Mouse (Mus musculus): ENCODE results near the gene Pnpla7.

Pnpla7 gene

DNA sequence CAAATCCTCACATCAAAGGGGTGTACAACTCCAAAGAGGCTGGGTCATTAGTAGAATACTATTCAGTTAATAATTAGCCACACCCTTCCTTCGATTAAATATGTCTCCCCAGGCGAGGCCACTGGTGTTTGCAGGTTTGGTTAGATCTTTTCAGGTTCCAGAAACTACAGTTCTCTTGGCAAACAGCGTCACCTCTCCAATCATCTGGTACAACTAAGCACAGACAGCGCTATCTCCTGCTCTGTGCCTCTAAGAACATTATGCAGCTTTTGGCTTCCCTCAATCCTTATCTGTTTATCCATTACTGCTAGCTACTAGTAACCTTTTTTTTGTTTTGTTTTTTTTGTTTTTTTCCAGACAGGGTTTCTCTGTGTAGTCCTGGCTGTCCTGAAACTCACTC, 93.7 kb downstream of the Pnpla7 start:
- DNase-seq (ENCODE audit: low read depth, low spot score) = no peak

GRCm38 (mm10) chr2:25072398-25072797, 96.6 kb downstream of the Pnpla7 start:
- no peak for DNase-seq (ENCODE audit: low read depth, low spot score)

GRCm38 (mm10) chr2:25075506-25075905, 99.7 kb downstream of the Pnpla7 start:
- no peak for DNase-seq (ENCODE audit: low read depth, low spot score)

DNA sequence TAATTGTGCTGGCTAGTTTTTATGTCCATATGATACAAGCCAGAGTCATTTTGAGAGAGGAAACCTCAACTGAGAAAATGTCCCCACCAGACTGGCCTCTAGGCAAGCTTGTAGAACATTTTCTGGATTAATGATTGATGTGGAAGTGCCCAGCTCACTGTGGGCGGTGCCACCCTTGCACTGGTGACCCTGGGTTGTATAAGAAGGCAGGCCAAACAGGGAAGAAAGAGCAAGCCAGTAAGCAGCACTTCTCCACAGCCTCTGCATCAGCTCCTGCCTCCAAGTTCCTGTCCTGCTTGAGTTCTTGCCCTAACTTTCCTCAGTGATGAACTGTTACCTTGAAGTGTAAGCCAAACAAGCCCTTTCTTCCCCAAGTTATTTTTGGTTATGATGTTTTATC, 103.1 kb downstream of the Pnpla7 start:
- DNase-seq (ENCODE audit: low read depth, low spot score) = no peak

DNA sequence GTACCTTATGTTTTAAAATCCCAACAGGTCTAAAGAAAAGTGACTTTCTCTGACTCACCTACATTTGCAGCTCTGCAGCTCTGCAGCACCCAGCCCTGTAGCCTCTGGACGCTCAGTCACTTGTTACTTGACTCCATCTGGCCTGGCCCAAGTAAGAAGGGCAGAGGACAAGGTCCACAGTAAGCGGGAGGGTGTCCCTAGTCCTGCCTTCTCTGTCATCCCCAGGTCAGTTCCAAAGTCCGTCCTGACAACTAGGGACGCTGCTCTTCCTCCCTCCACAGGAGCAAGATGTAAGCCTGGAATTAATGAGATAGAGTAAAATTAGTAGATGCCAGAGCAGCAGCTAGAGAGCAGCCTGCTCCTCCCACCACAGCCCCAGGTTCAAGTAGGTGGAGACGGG, 104.2 kb downstream of the Pnpla7 start, which contains the start of gene Entpd8:
Gene Entpd8, plus strand, starts transcription at position 229 of the 400 bp plus-strand sequence.
- no peak for DNase-seq (ENCODE audit: low read depth, low spot score)

- no peak for DNase-seq (ENCODE audit: low read depth, low spot score)
Measured at GRCm38 (mm10) chr2:25083697-25084096, 107.9 kb downstream of the Pnpla7 start.

DNA sequence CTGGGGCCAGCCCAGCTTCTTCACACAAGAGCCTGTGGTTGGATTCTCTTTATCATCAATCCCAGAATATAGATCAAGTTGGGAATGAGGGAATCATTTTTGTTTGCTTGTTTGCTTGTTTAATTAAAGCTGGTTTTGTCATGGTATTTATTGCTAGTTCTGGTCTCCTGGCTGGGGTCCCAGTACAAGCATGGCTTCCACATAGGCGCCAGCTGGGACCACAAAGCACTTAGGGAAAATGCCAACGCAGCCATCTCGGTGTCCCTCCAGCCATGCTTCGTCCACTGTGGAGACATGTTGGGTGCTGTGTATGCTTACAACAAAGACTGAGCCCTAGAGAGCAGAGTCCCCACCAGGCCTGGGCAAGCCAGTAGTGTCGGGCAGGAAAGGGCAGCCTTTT, 109.7 kb downstream of the Pnpla7 start:
- DNase-seq (ENCODE audit: low read depth, low spot score) = no peak

DNA sequence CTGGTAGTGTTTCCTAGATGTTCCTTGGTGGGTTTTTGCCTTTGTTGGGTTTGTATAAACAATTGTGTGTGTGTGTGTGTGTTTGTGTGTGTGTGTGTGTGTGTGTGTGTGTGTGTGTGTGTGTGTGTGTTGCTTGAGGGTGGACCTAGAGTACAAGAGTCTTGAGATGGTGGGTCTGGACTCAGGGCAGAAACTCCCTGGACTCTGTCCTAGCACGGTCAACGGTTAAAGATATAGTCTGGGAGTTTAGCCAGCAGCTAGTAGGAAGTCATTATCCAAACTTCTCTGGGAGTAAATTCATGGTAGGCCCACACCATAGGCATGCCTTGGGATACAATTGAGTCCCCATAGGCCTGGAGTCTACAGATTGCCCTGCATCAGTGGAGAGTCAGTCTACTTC, 112.0 kb downstream of the Pnpla7 start:
- no peak for DNase-seq (ENCODE audit: low read depth, low spot score)

- DNase-seq (ENCODE audit: low read depth, low spot score) = no peak
Measured at GRCm38 (mm10) chr2:25088636-25089035, 112.8 kb downstream of the Pnpla7 start.

- DNase-seq (ENCODE audit: low read depth, low spot score) = no peak
Measured at GRCm38 (mm10) chr2:25094785-25095108, 118.9 kb downstream of the Pnpla7 start.

GRCm38 (mm10) chr2:25095109-25095850, 119.4 kb downstream of the Pnpla7 start, which contains the start of gene Noxa1:
Gene Noxa1 (minus strand): TSS chr2:25095149.
- DNase-seq (ENCODE audit: low read depth, low spot score) = no peak

GRCm38 (mm10) chr2:25098005-25098615, 122.3 kb downstream of the Pnpla7 start:
- DNase-seq (ENCODE audit: low read depth, low spot score) = no peak

DNA sequence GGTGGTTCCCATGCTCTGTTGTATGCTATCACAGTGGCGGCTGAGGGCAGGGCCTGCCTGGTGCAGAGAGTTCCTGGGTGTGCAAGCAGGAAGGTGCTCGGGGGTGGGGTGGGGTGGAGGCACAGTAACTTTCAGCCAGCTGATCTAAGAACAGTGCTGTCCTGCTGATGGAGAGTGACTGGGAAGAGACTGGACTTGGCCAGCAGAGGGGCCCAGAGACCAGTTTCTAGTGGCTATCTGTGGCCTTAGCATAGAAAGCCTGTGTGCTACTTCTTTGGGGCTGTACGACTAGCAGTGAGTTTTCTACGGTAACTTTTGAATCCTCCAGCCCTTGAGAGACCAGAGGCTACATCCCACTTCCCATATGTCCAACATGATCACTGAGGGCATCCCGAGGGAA, 123.1 kb downstream of the Pnpla7 start:
- DNase-seq (ENCODE audit: low read depth, low spot score) = no peak

GRCm38 (mm10) chr2:25099703-25100102, 123.9 kb downstream of the Pnpla7 start:
- DNase-seq (ENCODE audit: low read depth, low spot score) = no peak
